Mouse (Mus musculus) monocyte, adult 5-6 weeks (primary cell): Measurements from ENCODE around the gene Syt5. TPM values are rescaled to one million over a fixed set of nuclear protein-coding genes. Genes with fewer than 3 reads are reported as not detected.
A peak's percentile ranks its signal among the peaks of the same experiment; 100 is the strongest.

Source experiments
- ATAC-seq: fragments of 153-309, 156-312 bp; replicated peaks from 2 replicates; pipeline ENCODE4 v1.8.0; 2017; ENCODE audit warnings: mild to moderate bottlenecking; ENCODE audit not compliant: low TSS enrichment, insufficient number of reproducible peaks, severe bottlenecking, poor library complexity, low FRiP score
- total RNA-seq: library from RNA; stranded (forward); fragments of 200-1000, 200-491, 200-594 nt; gene quantifications from 3 replicates; pipeline ENCODE4 v1.2.3, GENCODE M21; 2017

Syt5 gene
- total RNA-seq, 1 experiment from 2014 or later, result not detected

DNA sequence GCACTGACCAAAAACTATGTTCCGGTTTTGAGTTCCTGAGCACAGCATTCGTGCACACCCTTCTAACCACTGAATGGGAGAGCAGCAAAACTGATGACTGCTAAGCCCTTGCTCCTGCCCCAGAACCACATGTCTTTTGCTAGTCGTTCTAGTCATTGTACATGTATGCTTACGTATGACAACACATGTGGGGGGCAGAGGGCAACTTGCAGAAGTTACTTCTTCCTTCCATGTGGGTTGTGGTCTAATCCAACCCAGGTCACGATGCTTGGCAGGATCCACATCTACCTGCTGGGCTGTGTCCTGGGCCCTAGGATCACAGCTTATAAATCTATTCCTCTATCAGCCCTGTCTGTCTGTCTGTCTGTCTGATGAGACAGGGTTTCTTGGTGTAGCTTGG is 43.5 kb downstream of the Syt5 start:
- peak; percentile 23; the same call in 1 of the 2 replicates for ATAC-seq

DNA sequence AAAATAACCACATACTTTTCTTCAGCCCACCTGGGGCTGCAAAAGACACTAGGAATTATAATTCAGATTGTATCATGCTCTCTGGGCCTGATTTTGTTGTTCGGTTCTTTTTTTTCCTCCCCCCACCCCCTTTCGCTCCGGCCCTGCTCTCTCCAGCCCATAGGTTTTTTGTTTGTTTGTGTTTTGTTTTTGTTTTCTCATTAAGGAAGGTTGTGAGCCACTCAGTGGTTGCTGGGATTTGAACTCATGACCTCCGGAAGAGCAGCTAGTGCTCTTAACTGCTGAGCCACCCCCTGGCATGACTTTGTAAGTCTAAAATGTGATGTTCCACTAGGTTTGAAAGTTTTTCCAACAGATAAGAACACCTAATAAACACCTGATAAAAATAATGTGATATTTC is 44.2 kb downstream of the Syt5 start:
- no peak for ATAC-seq

DNA sequence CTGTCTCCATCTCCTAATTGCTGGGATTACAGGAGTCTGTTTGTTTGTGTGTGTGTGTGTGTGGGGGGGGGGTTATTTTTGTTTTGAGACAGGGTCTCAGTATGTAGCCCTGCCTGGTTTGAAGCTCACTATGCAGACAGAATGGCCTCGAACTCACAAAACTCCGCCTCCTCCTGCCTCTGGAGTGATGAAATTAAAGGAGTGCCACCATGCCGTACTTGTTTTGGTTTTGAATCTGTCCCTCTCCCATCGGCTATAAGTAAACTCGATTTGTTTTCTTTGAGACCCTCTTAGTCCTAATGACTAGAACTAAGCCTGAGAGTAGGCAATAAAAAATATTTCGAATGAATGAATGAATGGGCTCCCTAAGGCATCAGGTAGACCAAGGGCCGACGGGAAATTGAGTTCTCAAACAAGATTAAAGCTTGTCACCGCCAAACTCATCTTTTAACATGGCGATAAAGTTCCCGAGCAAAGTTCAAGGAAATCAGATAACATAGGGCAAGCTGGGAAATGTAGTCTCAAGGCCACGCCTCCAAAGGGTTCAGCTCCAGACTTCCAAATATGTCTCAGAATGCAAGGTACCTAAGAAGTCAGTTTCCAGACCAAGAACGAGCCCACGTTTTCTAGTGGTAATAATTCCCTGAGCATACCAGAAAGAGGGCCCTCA is 44.8 kb downstream of the Syt5 start:
- no peak for ATAC-seq

DNA sequence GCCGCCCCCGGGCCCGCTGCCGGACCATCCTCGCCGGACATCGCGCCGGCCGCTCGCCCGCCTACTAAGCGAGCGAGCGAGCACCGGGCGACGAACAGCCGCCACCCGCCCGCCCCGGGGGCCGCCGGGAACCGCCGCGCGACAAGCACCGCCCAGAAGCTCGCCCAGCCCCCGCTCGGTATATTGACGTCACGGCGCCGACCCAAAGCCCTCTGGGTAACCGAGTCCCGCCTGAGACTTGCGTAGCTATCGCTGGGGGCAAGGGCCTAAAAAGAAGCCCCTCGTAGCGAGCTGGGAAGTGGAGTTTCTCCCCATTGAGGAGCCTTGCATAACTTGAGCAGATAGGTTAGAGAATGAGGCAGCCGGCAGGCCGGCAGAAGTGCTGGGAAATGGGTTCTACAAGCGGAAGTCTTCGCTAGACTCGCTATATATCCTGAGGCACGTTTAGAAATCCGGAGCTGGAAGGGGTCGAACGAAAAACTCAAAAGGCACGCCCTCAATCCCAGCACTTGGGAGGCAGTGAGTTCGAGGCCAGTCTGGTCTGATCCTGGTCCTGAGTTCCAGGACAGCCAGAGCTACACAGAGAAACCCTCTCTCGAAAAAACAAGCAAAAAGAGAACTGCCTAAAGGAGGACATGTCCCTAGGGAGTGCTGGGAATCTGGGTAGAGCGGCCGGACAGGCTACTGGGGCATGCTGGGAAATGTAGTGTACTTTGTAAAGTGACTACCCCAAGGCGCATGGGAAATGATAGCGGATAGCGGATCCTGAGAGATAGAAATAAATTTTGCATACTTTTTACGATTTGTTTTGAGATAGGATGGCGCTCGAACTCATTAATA is 45.6 kb downstream of the Syt5 start, which contains the start of gene Ppp1r12c:
TSS of gene Ppp1r12c (minus strand) at position 123 of the 840 bp plus-strand sequence.
- peak; percentile 70 for ATAC-seq

DNA sequence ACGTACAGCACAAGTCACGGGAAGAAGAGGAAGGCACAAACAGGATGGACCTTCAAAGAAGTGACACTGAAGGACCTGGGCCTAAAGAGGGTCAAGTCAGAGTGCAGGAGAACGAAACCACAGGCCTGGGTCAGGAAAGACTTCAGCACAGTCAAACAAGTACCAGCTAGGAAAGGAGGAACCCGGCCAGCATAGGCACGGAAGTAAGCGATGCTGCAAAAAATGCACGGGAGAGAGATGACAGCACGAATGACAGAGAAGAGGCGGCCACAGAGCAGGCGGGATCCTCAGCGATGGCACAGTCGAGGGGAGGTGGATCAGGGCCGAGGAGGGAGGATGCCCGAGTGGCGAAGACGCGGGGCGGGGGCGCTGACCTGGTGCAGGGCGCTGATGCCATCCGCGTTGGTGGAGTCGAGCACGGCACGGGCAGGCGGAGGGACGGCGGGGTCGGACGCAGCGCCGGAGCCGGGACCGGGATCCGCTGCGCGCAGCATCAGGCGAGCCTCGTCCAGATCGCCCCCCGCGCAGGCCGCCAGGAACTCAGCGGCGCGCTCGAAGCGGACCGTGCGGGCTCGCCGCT is 46.4 kb downstream of the Syt5 start:
- ATAC-seq, result peak; percentile 36

DNA sequence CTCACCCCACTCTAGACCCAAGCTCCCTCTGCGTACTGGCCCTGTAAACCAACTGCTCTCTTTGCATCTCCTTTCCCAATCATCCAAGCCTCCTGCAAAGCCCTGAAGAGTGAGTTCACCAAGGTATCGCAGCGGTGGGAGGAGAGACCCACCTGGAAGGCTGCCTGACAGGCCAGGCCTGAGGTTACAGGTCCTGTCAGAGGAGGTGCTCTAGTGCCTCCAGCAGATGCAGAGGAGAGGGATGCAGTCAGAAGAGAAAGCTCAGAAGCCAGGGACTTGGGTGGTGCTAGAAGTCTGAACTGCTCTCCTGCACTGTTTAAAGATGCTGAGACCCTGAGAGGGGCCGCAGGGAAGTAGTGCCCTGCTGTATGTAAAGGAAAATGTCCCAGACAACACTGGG is 48.3 kb downstream of the Syt5 start:
- no peak for ATAC-seq

DNA sequence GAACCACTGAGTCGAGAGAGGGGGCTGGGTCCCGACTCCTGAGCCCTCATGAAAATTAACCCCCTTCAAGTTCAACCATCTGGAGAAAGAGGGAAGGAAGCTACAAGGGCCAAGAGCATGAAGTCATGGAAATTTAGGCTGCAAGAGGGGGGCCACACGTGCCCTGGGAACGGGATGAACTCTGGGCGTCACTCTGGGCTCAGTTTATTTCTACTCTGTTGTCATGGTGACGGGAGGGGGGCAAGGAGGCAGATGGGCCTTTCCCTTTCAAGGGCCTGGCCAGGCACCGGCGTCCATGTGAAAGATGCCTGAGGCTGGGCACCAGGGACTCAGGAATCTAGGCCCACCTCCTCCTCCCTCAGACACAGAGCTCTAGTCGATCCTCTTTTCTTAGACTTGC is 49.1 kb downstream of the Syt5 start:
- no peak for ATAC-seq

DNA sequence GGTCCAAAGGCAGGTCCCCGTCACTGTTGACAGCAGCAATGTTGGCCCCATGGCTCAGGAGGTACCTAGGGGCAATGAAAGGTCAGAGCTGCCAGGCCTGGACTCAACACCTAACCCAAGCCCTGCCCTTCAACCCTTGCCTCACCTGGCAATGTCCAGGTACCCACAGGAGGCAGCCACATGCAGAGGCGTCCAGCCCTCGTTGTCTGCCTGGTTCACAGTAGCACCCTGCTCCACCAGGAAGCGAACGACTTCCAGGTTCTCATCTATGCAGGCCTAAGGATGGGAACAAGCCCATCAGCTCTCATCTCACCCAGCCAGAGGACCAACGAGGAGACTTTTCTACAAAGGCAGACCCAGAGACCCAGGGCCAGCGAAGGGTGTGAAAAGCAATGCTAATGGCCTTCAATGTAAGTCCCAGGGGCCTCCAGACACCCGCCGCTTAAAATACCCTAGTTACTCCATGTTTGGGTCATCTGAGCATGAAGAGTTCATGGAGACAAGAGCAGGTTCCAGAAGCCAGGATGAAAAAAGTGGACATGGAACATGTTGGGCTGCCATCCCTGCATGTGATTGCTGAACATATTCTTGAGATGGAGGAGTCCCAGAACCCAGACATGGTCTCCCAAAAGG is 50.0 kb downstream of the Syt5 start:
- no peak for ATAC-seq

DNA sequence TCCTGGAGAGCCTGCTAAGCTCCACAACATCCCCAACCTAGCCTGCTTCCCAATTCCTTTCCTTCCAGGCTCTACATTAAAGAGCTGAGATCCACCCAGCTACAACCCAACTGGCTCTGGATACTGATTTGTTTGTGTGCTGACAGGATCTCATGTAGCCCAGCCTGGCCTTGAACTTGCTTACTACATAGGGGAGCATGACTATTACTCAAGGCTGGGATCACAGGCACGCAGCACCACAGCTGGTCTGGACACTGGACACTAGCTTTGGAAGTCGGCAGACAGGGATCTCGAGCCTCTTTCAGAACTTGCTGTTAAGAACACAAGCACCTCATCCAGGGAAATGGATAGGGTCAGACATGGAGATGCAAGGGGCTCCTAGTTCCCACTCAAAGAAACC is 50.9 kb downstream of the Syt5 start:
- no peak for ATAC-seq

DNA sequence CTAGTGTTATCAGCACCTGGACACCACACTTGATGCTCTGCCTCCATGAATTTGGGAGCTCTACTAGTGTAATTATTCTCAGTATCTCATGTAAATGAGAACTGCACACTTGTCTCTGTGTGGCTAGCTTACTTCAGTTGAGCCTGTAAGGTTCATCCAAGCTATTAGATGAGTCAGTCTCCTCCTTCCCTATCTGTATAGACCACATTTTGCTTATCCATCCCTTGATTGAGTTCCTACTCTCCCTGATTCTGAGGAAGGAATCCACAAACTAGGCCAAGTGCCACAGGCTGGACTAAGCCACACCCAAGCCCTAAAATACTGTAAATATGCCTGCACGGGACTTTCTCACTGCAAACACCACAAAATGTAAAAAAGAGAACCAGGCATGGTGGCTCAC is 53.4 kb downstream of the Syt5 start:
- no peak for ATAC-seq

DNA sequence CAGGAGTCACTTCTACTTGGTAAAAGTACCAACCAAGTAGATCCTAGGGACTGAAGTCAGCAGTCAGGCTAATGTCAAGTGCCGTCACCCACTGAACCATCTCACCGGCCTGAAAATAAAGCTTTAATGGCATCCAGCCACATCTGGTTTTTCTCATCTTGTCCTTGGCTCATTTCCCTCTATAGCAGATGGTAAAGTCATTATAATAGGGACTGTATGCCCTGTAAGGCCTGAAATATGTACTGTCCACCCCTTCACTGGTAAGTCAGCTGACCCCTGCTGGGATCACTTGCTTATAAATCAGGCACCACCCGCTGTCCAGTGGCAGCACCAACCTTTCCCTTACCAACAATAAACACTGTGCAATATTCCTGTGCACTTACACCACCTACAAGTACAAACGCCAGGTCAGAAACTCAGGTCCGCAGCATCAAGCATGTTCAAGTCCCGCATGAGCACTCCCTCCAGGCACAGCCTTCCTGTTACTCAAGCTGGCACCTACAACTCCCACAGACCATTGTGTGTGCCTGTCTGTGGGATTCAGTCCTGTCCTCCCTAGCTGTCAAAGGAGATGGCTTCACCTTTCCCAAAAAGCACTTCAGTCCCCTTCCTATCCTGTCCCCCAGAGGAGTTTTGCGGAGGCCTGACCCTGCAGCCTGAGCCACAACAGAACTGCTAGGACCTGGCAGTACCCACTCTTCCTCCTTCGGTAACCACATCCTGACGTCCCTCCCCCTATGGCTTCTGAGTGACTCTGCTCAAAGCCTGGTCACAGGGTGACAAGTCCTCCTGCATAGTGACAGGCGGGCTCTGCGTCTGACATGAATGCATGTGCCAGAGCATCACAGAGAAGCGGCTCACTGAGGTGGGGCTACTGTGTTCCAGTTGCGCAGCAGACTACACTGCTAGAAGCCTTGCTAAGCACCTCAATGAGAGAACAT is 54.8 kb downstream of the Syt5 start:
- ATAC-seq, result peak; percentile 83

DNA sequence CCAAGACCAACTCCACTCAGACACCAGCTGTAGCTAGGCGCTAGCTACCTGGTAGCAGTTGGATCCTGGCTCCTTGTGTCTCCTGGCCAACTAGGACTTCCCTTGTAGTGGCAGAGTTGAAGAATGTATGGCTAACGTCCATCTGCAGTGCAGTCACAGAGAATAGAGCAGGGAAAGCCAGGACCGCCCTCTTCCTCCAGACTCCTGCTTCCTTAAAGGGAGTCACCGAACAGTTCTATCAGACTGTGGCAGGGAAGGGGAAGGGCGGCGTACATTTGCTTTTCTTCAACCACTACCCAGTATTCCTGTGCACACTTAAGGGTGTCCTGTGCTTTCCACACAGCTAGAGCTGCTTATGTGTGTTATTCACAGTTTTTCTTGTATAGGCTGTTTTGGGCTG is 56.0 kb downstream of the Syt5 start:
- no peak for ATAC-seq

Other genes starting within 250 kb of the Syt5 start
- 398 to 1,289 TPM (median 424 TPM) in 3 replicates for gene Ncr1, start 209.8 kb downstream of the Syt5 start, total RNA-seq
- 0.32 to 14.1 TPM (median 1.8 TPM) in 3 replicates for gene Gp6, start 149.8 kb downstream of the Syt5 start, total RNA-seq
- gene Rdh13, start 101.9 kb downstream of the Syt5 start, total RNA-seq, result 2.8 to 5.5 TPM (median 5.2 TPM) in 3 replicates
- 15.0 to 52.1 TPM (median 27.4 TPM) in 3 replicates for gene Eps8l1, start 86.9 kb downstream of the Syt5 start, total RNA-seq
- 272 to 296 TPM (median 283 TPM) in 3 replicates for gene Ppp1r12c, start 45.9 kb downstream of the Syt5 start, total RNA-seq
- not detected in 3 replicates for gene Tnnt1, start 31.2 kb downstream of the Syt5 start, total RNA-seq
- 6.1 to 6.3 TPM in 2 of 3 replicates, not detected in the other for gene Tnni3, start 23.3 kb downstream of the Syt5 start, total RNA-seq
- 0.85 to 2.0 TPM (median 1.8 TPM) in 3 replicates for gene Dnaaf3, start 15.1 kb downstream of the Syt5 start, total RNA-seq
- gene Ptprh, start 56.5 kb upstream of the Syt5 start, total RNA-seq, result 0.39 TPM in 1 of 3 replicates, not detected in the others
- 18.1 to 27.9 TPM (median 21.7 TPM) in 3 replicates for gene Tmem86b, start 83.9 kb upstream of the Syt5 start, total RNA-seq
- gene Ppp6r1, start 111.5 kb upstream of the Syt5 start, total RNA-seq, result 101 to 191 TPM (median 127 TPM) in 3 replicates
- gene Hspbp1, start 137.5 kb upstream of the Syt5 start, total RNA-seq, result 12.9 to 47.3 TPM (median 16.6 TPM) in 3 replicates
- not detected in 3 replicates for gene Brsk1, start 143.1 kb upstream of the Syt5 start, total RNA-seq
- 5.6 to 6.8 TPM (median 6.4 TPM) in 3 replicates for gene Tmem150b, start 177.7 kb upstream of the Syt5 start, total RNA-seq
- 25.1 to 60.4 TPM (median 38.0 TPM) in 3 replicates for gene Kmt5c, start 192.6 kb upstream of the Syt5 start, total RNA-seq
- 4.7 TPM in 1 of 3 replicates, not detected in the others for gene Cox6b2, start 205.6 kb upstream of the Syt5 start, total RNA-seq
- gene Fam71e2, start 223.8 kb upstream of the Syt5 start, total RNA-seq, result not detected in 3 replicates
- gene Il11, start 235.3 kb upstream of the Syt5 start, total RNA-seq, result not detected in 3 replicates
- not detected in 3 replicates for gene Tmem190, start 235.4 kb upstream of the Syt5 start, total RNA-seq
- 0.53 to 1.5 TPM (median 1.2 TPM) in 3 replicates for gene Tmem238, start 242.1 kb upstream of the Syt5 start, total RNA-seq
- 260 to 549 TPM (median 279 TPM) in 3 replicates for gene Rpl28, start 245.3 kb upstream of the Syt5 start, total RNA-seq